Mouse (Mus musculus) liver, postnatal 0 days (tissue): ENCODE measurements at regions not wholly inside any gene's neighbourhood (a gene's known extent, or its start where the extent isn't known, plus 50 kb on each side); places are given as distances from the start of the nearest gene placed in this dataset.

Experiments used
- CTCF ChIP-seq: sonication (generic); IDR thresholded peaks from 2 replicates; pipeline ENCODE4 v1.5.1; 2016; ENCODE audit warnings: antibody characterized with exemption, low read depth
- EP300 ChIP-seq: IDR thresholded peaks from 2 replicates; pipeline ENCODE4 v1.6.1; 2016; ENCODE audit warnings: antibody characterized with exemption, low read depth, mild to moderate bottlenecking

- TF ChIP-seq CTCF (no peak), EP300 (no peak)
Measured at GRCm38 (mm10) chr12:69494648-69495047, 88.2 kb downstream of the Vcpkmt start.
